Mouse (Mus musculus): ENCODE measurements around the gene Mllt3. TPM values are rescaled to one million over a fixed set of nuclear protein-coding genes. Genes with fewer than 3 reads are reported as not detected.

Mllt3 gene
- polyA plus RNA-seq, 1 experiment from 2014 or later = 32.4 TPM

DNA sequence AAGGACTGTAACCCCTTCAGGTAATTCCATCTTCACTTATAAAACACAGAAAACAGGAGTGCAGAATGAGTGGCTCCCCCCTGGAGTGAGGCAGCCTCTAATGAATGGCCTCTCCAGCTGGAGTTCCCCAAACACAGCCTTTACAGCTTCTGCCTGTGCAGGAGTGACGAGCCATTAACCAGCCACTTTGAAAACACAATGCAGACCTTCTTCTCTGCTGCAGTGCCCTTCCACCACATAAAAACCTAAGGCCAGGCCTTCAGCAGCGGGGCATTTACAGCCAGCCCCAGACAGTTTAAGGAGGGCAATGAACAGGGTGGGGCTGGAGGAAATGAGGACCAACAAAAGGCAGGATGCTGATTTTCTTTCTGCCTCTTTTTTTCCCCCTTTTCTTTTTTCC lies 198.9 kb downstream of the Mllt3 start:
- ATAC-seq (replicated peaks; ENCODE audit: low FRiP score) = peak; percentile 73
- H3K27me3 ChIP-seq = no peaks in the 10 kb centered on the region
- peak overlapping the region; percentile 54; the same call in 1 of the 2 replicates for H3K27ac ChIP-seq
- H3K9ac ChIP-seq = no peak overlapping the region
- 27% methylated on average over 2 of the region's 2 CpGs for WGBS
- no peak overlapping the region for H3K4me3 ChIP-seq (replicated peaks)
- H3K4me1 ChIP-seq = peaks cover 7% of the 10 kb centered on the region
- no peaks in the 10 kb centered on the region for H3K36me3 ChIP-seq
- no peaks in the 10 kb centered on the region for H3K9me3 ChIP-seq (replicated peaks)
- H3K4me2 ChIP-seq = no peak overlapping the region

DNA sequence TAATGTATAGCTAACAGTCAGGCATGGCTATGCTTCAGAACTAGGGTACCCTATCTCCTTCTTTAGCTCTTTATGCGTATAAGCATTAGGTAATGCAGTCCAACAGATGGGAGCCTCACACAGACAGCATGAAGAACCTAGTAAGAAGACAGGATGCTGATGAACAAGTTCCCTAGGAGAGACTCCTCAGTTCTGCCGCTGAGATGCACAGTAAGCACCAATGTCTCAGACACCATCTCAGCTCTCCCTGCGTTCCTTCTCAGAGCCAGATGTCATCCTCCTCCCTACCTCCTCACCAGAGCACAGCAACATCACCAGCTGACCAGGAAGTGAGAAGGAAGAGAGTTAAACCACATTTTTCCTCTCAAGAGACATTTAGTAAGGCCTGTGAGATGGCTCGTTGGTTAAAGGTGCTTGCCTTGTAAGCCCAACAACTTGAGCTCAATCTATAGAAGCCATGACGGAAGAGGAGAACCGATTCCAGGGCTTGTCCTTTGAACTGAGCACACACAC lies 202.3 kb downstream of the Mllt3 start:
- H3K4me1 ChIP-seq = peaks cover 7% of the 10 kb centered on the region
- no peaks in the 10 kb centered on the region for H3K36me3 ChIP-seq
- H3K27me3 ChIP-seq = no peaks in the 10 kb centered on the region
- H3K9me3 ChIP-seq (replicated peaks) = no peaks in the 10 kb centered on the region
- no peak overlapping the region for H3K4me2 ChIP-seq
- no peak overlapping the region for H3K4me3 ChIP-seq (replicated peaks)
- no peak overlapping the region for H3K9ac ChIP-seq
- ATAC-seq (replicated peaks; ENCODE audit: low FRiP score) = no peak
- H3K27ac ChIP-seq = no peak overlapping the region
- WGBS = 92% methylated on average over 6 of the region's 6 CpGs

GRCm38 (mm10) chr4:87829426-87830063 lies 203.6 kb downstream of the Mllt3 start:
- Histone ChIP-seq H3K27ac (no peak overlapping the region), H3K9me3 (replicated peaks) (no peaks in the 10 kb centered on the region), H3K27me3 (no peaks in the 10 kb centered on the region), H3K4me1 (peaks cover 5% of the 10 kb centered on the region), H3K4me2 (no peak overlapping the region), H3K9ac (no peak overlapping the region), H3K4me3 (replicated peaks) (no peak overlapping the region), H3K36me3 (no peaks in the 10 kb centered on the region)
- ATAC-seq (replicated peaks; ENCODE audit: low FRiP score) = no peak
- WGBS = 87% methylated on average over 5 of the region's 5 CpGs

- no peak overlapping the region for H3K9ac ChIP-seq
- H3K4me2 ChIP-seq = no peak overlapping the region
- H3K9me3 ChIP-seq (replicated peaks) = no peaks in the 10 kb centered on the region
- H3K27me3 ChIP-seq = no peaks in the 10 kb centered on the region
- no peaks in the 10 kb centered on the region for H3K4me1 ChIP-seq
- 81% methylated on average over 5 of the region's 5 CpGs for WGBS
- no peak overlapping the region for H3K4me3 ChIP-seq (replicated peaks)
- peaks cover 8% of the 10 kb centered on the region; the same call in 1 of the 2 replicates for H3K36me3 ChIP-seq
- H3K27ac ChIP-seq = no peak overlapping the region
- ATAC-seq (replicated peaks; ENCODE audit: low FRiP score) = no peak
Observed at GRCm38 (mm10) chr4:87826336-87826735, 206.8 kb downstream of the Mllt3 start.

DNA sequence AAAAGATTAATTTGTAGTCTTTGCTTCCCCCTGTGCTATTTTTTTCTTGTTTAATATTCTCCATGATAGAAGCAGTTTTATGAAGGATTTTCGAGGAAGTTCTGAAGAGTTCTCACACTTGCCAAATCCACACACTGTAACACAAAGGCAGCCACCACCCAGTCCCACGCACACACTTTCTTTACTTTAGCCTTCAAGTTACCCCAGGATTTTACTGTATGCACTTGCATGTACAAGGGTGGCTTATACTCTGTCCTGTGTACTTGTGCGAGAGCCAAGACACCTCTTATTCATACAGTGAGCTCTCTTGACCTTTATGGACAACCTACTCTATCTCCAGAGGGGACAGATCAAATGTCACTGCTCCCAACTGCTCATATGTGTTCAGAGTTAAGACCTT lies 209.5 kb downstream of the Mllt3 start:
- 73% methylated on average over 3 of the region's 3 CpGs for WGBS
- no peaks in the 10 kb centered on the region for H3K9me3 ChIP-seq (replicated peaks)
- H3K27ac ChIP-seq = no peak overlapping the region
- H3K4me1 ChIP-seq = no peaks in the 10 kb centered on the region
- no peaks in the 10 kb centered on the region for H3K27me3 ChIP-seq
- H3K36me3 ChIP-seq = peaks cover 8% of the 10 kb centered on the region; the same call in 1 of the 2 replicates
- no peak for ATAC-seq (replicated peaks; ENCODE audit: low FRiP score)
- no peak overlapping the region for H3K9ac ChIP-seq
- no peak overlapping the region for H3K4me2 ChIP-seq
- no peak overlapping the region for H3K4me3 ChIP-seq (replicated peaks)

DNA sequence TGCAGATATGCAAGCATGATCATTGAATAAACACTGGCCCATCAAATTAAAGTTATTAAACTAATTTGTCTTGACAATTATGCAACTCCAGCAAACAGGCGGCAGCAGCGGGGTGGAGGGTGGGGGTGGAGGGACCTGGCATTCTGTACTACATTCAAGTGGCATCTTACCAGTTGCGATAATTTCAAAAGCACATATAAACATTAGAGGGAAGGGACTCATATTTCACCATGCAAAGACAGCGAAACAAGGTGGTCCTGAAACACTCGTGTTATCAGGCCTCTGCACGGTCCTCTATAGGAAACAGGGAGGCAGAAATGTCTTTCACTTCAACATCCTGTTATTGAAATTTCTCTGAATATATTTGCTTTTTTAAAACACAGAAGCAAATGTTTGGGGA lies 210.0 kb downstream of the Mllt3 start:
- no peak overlapping the region for H3K9ac ChIP-seq
- no peak overlapping the region for H3K4me2 ChIP-seq
- no peak overlapping the region for H3K4me3 ChIP-seq (replicated peaks)
- ATAC-seq (replicated peaks; ENCODE audit: low FRiP score) = no peak
- WGBS = 79% methylated on average over 6 of the region's 6 CpGs
- H3K36me3 ChIP-seq = peaks cover 8% of the 10 kb centered on the region; the same call in 1 of the 2 replicates
- H3K4me1 ChIP-seq = no peaks in the 10 kb centered on the region
- no peaks in the 10 kb centered on the region for H3K27me3 ChIP-seq
- no peaks in the 10 kb centered on the region for H3K9me3 ChIP-seq (replicated peaks)
- H3K27ac ChIP-seq = no peak overlapping the region

DNA sequence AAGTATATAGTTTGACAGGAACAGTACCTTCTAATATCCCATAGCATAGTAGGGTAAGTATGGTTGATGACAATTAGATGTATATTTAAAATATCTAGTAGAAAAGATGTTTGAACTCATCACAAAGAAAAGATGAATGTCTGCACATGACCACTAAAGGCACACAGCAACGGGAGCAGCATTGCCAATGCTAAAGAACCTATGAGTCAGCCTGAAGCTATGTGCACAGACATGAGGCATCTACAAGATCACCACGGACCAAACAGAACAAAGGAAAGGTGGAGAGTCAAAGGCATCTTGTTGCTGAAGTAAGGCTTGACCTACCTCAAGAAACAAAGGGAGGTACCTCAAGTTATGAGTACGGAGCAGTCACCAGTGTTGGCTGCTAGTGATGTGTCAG lies 212.3 kb downstream of the Mllt3 start:
- 82% methylated on average over 3 of the region's 3 CpGs for WGBS

DNA sequence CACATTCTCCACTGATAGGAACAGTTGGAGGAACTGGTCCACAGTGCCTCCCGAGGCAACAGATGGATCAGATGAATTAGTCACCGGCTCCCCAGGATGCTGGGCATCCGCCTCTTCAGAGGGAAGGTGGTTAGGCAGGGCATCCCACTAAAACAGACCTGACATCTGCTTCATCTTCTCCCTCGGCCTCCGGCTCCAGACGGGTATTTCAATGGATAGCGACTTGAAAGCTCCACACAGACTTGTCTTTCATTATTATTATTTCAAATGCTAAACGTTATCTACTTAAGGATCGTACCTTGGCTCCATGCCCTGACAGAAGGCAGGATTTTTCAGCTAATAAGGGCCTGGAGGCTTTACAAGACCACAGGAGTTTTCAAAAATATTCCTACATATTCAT lies 214.0 kb downstream of the Mllt3 start:
- Histone ChIP-seq H3K9me3 (replicated peaks) (no peaks in the 10 kb centered on the region), H3K4me1 (peaks cover 5% of the 10 kb centered on the region; the same call in 1 of the 2 replicates), H3K4me2 (no peak overlapping the region), H3K4me3 (replicated peaks) (no peak overlapping the region), H3K9ac (no peak overlapping the region), H3K27ac (no peak overlapping the region), H3K36me3 (peaks cover 8% of the 10 kb centered on the region; the same call in 1 of the 2 replicates), H3K27me3 (no peaks in the 10 kb centered on the region)
- ATAC-seq (replicated peaks; ENCODE audit: low FRiP score) = no peak
- 81% methylated on average over 9 of the region's 9 CpGs for WGBS

More for the DNA sequence above, 212.3 kb downstream of the Mllt3 start:
- Histone ChIP-seq H3K27ac (no peak overlapping the region), H3K9ac (no peak overlapping the region), H3K4me1 (no peaks in the 10 kb centered on the region), H3K36me3 (peaks cover 8% of the 10 kb centered on the region; the same call in 1 of the 2 replicates), H3K9me3 (replicated peaks) (no peaks in the 10 kb centered on the region), H3K4me2 (no peak overlapping the region), H3K4me3 (replicated peaks) (no peak overlapping the region), H3K27me3 (no peaks in the 10 kb centered on the region)
- no peak for ATAC-seq (replicated peaks; ENCODE audit: low FRiP score)

GRCm38 (mm10) chr4:87818276-87818675 lies 214.9 kb downstream of the Mllt3 start:
- Histone ChIP-seq H3K9ac (no peak overlapping the region), H3K4me1 (peaks cover 5% of the 10 kb centered on the region; the same call in 1 of the 2 replicates), H3K4me2 (no peak overlapping the region), H3K36me3 (peaks cover 8% of the 10 kb centered on the region; the same call in 1 of the 2 replicates), H3K27me3 (no peaks in the 10 kb centered on the region), H3K4me3 (replicated peaks) (no peak overlapping the region), H3K27ac (no peak overlapping the region), H3K9me3 (replicated peaks) (no peaks in the 10 kb centered on the region)
- no peak for ATAC-seq (replicated peaks; ENCODE audit: low FRiP score)
- WGBS = 88% methylated on average over 1 of the region's 1 CpGs

GRCm38 (mm10) chr4:87815465-87816108 lies 217.6 kb downstream of the Mllt3 start:
- Histone ChIP-seq H3K27me3 (no peaks in the 10 kb centered on the region), H3K4me1 (peaks cover 5% of the 10 kb centered on the region; the same call in 1 of the 2 replicates), H3K27ac (no peak overlapping the region), H3K4me3 (replicated peaks) (no peak overlapping the region), H3K9me3 (replicated peaks) (no peaks in the 10 kb centered on the region), H3K4me2 (no peak overlapping the region), H3K9ac (no peak overlapping the region), H3K36me3 (no peaks in the 10 kb centered on the region)
- 61% methylated on average over 7 of the region's 7 CpGs for WGBS
- 0 out of 2 replicates have a peak, but pooled peaks have one; percentile 25 for ATAC-seq (replicated peaks; ENCODE audit: low FRiP score)

DNA sequence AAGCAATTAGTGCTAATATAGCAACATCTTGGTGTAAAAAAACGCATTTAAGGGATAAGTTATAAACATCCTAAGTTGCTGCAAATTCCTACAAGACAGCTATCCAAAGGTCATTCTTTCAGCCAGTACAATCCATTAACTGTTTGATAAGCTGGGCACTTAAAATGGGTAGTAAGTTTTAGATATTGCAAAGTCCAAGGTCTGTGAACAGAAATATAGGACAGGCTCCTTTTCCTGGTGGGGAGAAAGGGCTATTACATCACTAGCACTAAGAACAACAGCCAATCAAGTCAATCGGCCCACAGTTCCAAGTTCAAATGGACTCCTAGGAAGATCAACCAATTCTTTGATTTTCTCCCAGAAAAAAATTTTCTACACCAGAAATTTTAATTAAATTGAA lies 221.3 kb downstream of the Mllt3 start:
- no peak for ATAC-seq (replicated peaks; ENCODE audit: low FRiP score)
- Histone ChIP-seq H3K36me3 (no peaks in the 10 kb centered on the region), H3K27me3 (no peaks in the 10 kb centered on the region), H3K4me2 (no peak overlapping the region), H3K9ac (no peak overlapping the region), H3K9me3 (replicated peaks) (no peaks in the 10 kb centered on the region), H3K27ac (no peak overlapping the region), H3K4me3 (replicated peaks) (no peak overlapping the region), H3K4me1 (peaks cover 5% of the 10 kb centered on the region; the same call in 1 of the 2 replicates)
- 73% methylated on average over 2 of the region's 2 CpGs for WGBS

- H3K27me3 ChIP-seq = no peaks in the 10 kb centered on the region
- H3K4me2 ChIP-seq = no peak overlapping the region
- H3K4me1 ChIP-seq = 0 out of 2 replicates have a peak, but pooled peaks cover 3% of the 10 kb centered on the region
- ATAC-seq (replicated peaks; ENCODE audit: low FRiP score) = peak; percentile 88
- H3K9ac ChIP-seq = no peak overlapping the region
- WGBS = 24% methylated on average over 6 of the region's 6 CpGs
- H3K9me3 ChIP-seq (replicated peaks) = no peaks in the 10 kb centered on the region
- no peak overlapping the region for H3K27ac ChIP-seq
- no peak overlapping the region for H3K4me3 ChIP-seq (replicated peaks)
- H3K36me3 ChIP-seq = no peaks in the 10 kb centered on the region
Observed at GRCm38 (mm10) chr4:87806196-87806987, 226.8 kb downstream of the Mllt3 start.

All from kidney, embryonic 15.5 days (tissue).